Mouse (Mus musculus) adrenal gland, postnatal 36 days (tissue): ENCODE results near the gene Sec14l2. TPM values are rescaled to one million over a fixed set of nuclear protein-coding genes. Genes with fewer than 3 reads are reported as not detected.

Experiments used
- DNase-seq, 2 experiments: peaks; one replicate each; pipeline ENCODE4 v3.0.0; 2021; ENCODE audit warnings: mixed read lengths in 1 of 2
- total RNA-seq, 2 experiments: library from RNA; stranded (reverse); gene quantifications; 2 replicates each; pipeline ENCODE4 v1.2.3; 2021

Gene Sec14l2
- total RNA-seq, 2 experiments from 2014 or later = 1.3 to 1.5 TPM

DNA sequence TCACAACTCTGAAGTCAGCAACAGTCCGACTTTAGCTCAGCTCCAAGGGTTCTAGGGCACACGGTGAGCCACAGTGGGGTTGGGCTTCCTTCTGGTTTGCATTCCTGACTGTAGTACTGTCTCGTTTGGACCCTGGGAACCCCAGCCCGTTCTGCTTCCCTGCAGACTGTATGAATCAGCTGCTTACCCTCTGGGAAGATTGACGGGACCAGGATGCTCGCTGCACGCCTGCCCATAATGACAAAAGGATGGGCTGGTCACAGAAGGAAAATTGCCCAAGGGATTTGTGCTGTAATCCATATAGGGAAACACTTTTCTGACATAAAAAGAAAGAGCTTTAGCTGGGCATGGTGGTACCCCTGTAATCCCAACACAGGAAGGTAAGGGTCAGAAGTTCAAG lies 24.4 kb downstream of the Sec14l2 start:
- DNase-seq = no peak

DNA sequence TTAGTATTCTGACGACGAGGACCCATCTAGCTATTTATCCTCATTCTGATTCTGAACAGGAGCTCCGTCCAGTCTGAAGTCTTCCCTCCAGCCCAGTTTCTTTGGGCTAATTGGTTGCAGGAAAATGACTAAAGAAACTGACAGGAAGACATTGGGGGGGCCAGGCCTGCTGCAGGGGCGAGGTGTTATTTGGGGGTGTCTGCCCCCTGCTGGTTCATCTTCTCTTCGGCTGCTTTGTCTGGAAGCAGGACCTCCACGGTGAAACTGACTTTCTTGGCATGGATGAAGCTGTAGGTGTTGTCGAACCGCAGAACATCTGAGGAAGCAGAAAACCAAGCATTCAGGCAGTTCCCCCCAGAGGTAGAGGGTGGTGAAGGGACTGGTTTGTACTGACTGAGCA lies 25.1 kb downstream of the Sec14l2 start:
- DNase-seq = no peak

DNA sequence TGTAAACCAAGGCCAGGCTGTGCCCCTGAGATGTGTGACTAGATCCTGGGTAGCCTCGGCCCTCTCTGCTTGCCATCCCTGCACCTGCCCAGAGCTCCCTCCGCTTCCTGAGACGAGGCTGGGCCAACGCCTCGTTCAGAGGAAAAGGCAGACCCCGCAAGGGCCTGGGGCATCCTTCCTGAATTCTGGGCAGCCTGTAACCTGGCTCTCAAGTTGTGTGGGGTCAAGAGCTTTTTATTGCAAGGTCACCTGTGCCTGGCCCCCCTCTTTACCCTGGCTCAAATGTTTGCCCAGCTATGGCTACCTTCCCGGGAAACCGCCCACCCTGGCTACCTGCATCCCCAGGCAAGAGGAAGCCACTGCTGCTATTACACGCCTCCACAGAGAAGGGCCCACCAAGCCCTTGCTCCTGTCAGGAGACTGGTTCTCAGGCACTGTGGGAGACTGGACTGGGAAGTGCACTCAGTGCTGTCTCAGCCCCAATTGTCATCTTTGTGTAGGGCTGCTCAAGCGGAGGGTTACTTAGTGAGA lies 26.1 kb downstream of the Sec14l2 start:
- DNase-seq = peak; percentile 26 to 28

DNA sequence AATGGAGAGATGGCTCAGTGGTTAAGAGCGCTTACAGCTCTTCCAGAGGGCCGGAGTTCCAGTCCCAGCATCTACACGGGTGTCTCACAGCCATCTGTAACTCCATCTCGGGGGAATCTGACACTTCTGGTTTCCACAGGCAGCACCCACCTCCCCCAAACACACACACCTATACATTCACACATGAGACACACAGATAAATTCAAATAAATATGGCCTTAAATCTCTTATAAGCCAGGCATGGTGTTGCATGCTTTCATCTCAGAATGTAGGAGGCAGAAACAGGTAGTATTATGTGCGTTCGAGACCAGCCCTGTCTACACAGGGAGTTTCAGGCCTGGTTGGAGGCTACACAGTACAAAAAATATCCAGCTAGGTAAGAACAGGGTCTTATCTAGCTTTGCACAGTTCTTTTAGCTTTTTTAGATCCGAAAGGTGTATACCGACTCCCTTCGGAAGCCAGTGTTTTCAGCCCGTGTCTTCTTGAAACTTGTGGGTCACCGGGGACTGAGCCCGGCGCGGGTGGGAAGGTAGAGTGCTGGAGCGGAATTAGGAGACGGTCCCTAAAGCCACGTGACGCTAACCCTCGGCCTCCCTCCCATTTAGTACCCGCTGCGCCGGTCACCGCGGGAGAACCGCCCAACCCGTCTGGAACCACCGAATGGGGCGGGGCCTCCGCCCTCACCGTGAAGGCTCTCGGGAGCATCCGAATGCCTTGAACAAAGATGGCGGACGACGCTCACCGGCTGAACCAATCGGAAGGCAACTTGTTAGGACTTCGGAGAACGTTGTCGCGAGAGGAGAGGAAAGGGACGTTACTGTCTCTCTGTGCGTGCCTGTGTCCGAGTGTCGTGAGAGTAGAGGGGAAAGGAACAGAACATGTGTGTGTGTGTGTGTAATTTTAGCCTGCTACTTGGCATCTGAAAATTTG lies 26.9 kb downstream of the Sec14l2 start:
- peak; percentile 99 for DNase-seq

DNA sequence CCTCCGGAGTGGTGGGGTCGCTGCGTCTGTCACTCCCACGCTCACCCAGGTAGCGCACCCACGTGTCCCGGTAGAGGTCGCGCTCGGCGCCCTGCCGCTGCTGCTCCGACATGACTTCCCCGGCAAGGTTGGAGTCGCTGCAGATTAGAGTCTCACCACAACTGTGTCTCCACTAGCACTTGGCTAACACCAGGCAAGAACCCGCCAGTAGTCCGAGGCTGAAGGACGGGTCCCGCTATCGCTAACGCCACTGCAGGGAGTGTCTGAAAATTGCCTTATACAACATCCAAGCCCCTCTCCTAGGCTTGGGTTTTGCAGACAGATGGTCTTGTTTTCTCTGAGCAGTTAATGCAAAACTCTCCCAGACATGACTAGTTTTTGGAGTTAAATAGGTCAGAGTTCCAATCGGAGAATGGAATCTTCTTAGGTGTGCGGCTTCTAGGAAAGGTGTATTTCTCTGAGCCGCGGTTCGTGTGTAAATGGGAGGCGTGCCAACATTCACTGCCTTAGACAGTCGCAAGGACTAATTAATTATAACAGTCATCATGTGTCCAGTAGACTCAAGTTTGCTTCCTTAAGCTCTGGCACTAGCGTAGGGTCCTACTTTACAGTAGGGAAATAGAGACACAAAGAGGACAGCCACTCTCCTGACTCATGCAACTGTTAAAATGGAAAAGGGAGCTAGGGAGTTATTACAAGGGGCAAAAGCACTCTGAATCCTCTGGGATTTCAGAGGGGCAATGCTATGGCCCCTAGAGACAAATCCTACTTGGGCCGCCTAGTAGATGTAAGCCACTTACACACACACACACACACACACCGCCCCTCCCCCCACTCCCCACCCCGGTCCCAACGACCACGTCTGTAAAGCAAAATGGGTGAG lies 27.8 kb downstream of the Sec14l2 start, which contains the start of gene Mtfp1:
Gene Mtfp1 (minus strand): TSS at position 275 of the 883 bp plus-strand sequence.
- DNase-seq = peak; percentile 71 to 72

DNA sequence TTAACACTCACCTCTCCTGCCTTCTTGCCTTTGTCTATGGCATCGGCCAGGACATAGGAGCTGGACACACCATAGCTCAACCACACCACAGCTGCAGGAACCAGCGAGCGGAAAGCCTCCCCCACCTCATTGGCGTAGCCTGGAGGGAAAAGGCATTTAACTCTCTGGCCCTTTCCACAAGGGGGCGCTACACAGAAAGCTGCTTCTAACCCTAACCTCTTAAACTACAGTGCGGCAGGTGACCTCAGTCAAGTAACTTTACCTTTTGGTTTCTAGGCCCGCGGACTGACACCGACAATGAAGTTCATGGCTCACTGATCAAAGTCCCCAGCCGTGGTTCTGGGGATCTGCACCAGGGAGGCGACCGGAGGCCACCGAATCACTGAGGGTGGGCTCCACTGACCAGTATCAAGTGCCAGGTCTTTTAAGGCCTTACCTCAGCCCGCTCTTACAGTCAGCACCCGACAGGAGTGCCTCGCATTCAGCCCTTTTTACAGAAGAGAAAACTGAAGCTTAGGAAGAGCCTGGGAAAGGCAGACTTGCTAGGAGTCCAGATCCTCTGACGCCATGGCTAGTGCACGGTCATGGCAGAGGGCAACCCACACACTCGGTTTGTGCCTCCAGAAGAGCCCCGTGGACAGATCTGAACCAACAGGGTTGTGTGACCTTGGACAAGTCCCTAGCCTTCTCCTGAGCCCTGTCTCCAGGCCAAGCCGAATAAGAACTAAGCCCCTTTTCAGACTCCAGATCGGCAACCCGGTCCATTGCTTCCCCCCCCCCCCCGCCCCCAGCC lies 28.6 kb downstream of the Sec14l2 start:
- DNase-seq = peak; percentile 76 to 84

DNA sequence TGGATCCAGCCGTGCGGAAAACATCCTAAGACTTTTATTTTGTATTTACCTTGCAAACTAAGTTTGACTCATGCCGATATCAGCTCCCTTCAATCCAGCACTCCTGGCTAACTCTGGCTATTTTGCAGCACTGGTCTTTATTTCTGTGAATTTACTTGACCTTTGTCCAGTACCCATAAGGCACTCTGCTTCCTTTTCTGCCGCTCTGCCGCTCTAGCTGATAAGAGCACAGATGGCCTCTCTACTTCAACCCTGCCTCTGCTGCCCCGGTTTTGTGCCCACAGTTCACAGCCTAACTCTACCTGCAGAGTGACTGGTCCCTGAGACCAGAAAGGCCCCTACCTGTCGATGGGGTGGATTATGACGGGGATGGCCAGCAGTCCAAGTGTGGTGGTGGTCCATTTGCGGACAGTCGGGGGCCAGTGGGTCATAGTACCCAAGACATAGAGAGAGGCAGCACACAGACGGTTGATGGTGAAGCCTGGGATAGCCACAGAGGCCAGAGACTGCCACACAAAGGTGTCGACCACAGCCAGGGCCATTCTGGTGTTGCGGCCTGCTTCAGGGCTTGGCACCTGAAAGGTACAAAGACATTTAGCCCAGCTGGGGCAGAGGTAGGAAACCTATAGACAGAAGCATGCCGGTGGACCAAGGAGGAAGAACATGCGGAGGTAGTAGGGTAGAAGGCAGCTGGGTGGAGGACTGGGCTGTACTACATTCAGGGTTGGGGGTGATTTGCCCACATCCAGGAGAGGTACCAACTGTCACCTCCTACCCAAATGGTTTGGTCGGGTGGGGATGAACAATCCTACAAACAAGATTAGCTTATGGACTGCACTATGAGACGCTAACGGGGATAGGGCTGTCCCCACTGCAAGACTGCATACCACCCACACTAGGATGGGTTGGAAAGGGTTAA lies 29.5 kb downstream of the Sec14l2 start:
- DNase-seq = no peak

DNA sequence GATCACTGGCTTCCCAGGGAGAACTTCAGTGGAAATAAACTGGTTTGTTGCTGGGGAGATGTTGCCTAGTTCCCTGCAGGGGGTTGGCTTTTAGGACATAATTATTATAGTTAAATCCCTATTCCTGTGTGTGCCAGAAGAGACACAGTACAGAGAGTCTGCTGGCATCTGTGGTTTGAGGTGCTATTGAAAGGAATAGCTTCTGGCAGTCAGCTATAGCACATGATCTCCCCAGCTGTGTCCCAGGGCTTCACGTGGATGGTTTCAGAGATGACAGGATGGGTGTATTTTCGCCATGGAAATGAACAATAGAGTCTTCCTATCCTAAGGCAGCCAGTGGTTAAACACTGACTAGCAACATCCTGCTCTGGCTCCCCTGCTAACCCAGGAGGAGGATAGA lies 35.9 kb downstream of the Sec14l2 start:
- no peak for DNase-seq

DNA sequence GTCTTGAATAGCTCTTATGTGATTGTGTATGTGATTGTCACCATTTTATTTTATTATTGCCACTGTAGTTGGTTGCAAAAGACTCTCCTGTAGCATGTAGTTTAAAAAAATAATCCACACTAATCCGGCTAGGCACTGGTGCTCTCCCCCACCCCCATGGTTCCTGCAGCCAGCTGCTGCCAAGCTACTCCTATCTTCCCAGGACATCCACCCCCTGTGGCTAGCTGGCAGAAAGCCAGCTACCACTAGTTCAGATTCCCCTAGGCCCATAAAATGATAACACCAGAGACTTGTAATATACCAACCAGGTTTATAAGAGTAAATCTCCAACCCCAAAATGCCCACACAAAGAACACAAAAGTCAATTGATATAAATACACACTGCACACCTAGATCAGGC lies 37.0 kb downstream of the Sec14l2 start:
- no peak for DNase-seq

DNA sequence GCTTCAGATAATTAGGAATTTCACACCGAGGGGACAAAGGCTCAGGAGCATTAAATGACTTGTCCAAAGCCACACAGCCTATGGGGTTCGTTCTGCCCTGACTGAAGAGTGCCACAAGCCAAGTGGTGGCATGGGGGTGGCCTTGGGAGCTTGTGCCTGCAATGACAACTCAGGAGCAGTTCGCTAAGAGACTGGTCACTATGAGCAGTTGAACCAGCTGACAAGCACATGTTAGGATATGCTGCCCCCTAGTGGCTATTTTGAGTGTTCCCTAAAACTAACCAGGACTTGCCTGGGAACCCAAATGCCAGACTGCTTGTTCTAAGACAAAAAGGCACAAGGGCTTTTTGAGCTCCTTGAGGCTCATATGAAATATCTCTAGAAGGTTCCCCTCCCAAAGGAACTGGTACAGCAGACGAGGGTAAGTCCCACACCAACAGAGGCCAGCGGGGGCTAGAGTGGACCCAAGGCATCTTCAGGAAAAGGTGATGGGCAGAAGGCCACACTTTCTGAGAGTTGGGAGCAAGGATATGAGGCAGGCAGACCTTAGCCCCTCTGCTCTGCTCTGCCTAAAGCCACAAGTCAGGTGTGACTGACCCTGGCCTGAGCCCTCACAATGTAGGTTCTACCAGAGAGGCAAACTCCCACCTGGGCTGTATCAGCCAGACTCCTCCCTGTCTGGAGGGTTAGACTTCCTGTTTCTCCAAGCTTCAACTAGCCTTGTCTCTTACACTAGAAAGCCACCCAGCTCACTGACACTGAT lies 39.7 kb downstream of the Sec14l2 start:
- DNase-seq = peak; percentile 44 to 74

DNA sequence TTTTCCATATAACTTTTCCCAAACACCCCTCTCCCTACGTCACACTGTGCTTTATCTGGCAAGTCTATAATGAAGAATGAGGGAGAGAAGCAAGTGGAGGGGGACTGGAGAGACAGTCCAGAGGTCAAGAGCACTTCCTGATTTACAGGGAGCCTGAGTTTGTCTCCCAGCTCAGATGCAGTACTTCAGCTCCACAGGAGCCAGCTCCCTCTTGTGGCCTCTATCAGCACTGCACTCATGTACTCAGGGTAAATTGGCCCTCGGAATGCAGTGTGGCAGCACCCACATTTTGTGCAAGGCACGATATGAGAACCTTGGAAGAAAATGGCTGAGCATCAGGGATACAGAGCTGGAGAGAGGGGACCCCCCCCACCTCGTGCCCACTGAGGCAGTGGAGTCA lies 43.0 kb downstream of the Sec14l2 start:
- peak; percentile 63 to 76 for DNase-seq

DNA sequence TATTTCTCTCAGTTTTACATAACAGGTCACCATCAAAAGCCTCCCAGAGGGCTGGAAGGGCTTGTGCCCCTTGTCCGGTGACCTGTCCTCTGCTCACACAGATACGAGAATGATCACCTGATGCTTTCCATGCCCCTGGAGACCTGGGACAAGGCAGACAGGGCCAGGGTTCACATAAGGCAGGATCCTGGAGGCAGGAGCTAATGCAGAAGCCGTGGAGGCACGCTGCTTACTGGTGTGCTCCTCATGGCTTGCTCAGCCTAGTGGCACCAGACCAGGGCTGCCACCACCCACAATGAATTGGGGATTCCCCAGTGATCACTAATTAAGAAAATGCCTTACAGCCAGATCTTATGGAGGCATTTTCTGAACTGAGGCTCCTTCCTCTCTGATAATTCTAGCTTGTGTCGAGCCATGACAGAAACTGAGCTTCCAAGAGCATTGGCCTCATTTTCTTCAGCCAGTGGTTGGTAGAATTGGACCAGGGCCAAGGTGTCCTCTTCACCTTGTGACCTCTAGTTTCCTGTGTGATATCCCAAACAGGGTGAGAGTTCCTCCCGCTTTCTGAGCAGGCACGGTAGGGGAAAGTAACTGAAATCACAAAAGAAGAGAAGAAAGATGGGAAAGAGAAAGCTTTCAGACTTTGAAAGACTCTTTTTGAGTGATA lies 44.8 kb downstream of the Sec14l2 start:
- no peak for DNase-seq

DNA sequence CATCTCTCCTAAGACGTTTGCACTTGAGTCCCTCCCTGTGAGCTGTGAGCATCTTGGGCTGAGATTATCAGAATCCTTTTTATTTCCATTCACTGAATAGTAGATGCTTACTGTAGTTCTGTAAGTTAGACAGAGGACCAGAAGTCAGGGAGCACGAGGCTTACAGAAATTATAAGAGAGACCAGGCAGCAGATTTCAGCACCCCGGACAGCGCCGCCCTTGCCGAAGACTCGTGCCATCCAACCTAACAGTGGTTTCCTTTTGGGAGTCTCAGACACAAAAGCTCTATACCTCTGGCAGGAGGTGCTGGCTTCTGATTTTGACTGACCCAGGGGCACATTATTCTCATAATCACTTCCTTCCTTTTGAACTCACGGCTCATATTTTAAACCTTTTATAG lies 46.6 kb downstream of the Sec14l2 start:
- peak; percentile 74 to 86 for DNase-seq

DNA sequence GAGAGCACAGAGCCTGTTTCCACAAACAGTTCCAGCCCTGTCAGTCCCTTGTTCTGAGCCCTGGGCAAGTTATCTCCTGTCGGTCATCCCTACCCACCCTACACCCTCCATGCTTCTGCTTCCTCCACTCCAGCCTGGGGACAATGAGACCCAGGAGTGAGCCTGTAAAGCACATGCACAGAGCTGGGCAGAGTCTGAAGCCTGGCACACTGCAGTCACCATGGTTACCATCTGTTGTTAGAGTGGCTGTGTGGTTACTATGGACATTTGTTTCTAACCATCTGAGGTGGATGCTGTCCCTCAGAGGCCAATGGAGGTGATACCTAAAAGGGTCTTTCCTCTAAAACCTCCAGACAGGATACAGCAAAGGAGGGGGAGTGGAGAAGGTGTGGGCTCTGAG lies 53.6 kb downstream of the Sec14l2 start:
- DNase-seq = no peak

DNA sequence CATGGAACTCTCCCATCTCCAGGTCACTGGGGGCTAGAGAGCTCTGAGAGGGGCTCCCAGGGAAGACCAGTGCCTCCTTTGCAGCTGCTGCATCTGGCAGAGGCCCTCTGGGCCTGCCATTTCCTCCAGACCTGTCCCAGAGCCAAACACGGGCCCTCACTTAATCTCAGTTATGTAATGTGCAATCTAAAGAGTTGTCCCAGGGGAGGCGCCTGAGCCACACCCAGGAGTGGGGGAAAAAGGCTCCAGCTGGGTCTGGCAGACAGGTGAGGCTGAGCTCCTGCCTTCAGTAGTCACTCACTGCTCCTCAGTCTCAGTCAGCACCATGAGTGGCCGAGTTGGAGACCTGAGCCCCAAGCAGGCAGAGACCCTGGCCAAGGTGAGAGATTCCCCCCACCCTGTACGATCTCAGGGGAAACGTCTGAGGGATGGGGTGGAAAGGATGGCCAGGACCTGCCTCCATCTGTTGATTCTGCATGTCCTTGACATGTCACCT lies 58.5 kb downstream of the Sec14l2 start, which contains the start of gene Sec14l3:
Gene Sec14l3 (plus strand): TSS at position 215 of the 496 bp plus-strand sequence.
- DNase-seq = no peak

DNA sequence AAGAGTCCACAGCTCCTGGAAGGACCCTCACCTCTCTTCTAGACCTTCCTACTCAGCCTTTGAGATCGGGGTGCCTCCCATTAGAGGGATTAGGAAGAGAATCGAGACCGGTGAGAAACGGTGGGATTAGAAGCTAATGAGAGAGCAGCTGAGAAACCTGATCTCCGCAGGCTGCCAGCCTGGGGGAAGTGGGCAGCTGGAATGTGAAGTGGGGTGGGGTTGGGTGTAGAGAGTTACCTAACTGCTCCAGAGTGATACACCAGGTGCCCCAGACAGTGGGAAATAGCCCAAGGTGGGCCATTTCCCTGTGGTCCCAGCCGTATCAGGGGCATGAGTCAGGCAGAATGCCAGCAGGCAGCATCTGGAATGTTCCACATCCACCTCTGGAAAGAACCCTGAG lies 60.2 kb downstream of the Sec14l2 start:
- DNase-seq = no peak

DNA sequence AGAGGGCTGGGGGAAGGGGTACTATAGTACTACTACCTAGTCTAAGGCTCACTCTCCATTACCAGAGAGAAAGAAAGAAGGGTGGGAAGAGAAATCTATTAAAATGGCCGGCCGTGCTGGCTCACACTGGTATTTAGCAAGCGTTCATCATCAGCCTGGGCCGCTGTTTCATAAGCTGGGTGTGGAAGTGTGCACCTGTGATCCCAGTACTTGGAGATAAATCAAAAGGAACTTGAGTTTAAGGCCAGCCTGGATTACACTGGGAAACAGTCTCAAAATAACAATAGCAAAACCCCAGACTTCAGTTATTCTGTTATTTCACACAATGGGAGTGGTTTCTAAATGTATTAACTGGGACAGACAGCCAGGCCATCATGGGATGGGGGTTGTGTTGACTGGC lies 60.7 kb downstream of the Sec14l2 start:
- DNase-seq = no peak

DNA sequence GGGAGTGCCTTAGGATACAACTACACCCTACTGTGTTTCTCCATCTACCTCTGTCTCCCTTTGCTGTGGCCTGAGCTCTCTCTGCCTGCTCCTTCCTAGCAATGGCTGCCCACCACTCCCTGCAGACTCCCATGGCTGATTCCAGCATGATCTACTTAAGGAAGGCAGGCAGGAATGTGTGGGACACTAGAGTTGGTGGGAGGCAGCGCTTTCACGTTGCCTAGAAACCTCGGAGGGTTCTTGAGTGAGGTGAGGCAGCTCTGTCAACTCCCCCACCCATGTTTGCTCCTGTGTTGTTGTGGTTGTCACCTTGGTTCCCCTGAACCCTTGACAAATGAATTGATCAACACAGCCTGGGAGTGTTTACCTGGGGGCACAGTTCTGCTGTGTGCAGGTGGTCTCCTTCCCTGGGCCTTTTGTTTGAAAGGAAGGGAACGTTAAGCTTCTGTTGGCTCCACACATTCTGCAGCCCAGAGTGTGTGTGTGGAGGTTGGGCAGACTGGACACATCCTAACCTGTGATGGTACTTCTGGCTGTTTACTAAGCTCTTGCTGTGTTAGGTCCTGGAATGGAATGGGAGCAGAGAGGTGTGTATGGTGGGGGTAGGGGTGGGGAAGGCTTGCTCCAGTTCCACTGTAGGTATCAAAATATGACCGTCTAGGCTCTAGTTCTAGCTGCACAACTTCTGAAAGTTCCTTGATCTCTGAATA lies 62.2 kb downstream of the Sec14l2 start:
- no peak for DNase-seq
